ENCODE assay signal across 8 mouse cellular contexts in the genomic region with DNA sequence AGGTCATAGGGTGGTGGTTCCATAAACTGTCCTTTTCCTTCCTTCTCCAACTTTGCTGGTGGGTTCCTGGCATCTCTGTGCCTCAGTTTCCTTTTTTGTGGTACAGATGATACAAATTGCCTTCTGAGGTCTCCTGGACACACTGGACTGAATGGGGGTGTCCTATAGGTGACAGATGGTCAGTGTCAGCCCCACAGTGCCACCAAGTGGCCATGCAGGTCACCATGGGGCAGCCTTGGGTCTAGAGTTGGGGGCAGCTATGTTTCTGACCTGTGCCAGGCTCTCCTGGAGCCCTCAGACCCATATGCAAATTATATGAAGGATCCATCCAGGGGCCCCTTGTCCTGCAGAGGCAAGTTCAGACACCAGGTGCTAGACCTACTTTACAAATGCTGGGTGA. TPM values are rescaled to one million over a fixed set of nuclear protein-coding genes. Genes with fewer than 3 reads are reported as not detected.
DNase-seq lines count a peak whose midpoint lies in the region; ATAC-seq and TF ChIP-seq lines count a peak whose summit lies in the region.

No protein-coding gene starts in this region.

- H3K27me3 ChIP-seq in liver, embryonic 14.5 days (ENCODE audit: control insufficient read depth, insufficient read depth, low read length) = no peaks in the 10 kb centered on the region

- no peaks in the 10 kb centered on the region for H3K36me3 ChIP-seq in liver, embryonic 14.5 days (replicated peaks; ENCODE audit: control insufficient read depth, insufficient read depth, low read depth)

- no peak for ATAC-seq in liver, embryonic 14.5 days (ENCODE audit: insufficient read depth)

- H3K4me3 ChIP-seq in liver, embryonic 14.5 days (ENCODE audit: insufficient read depth in 1 of 2, low read depth in 2 of 2, low read length in 2 of 2) = no peak overlapping the region

- no peaks in the 10 kb centered on the region for H3K4me1 ChIP-seq in liver, embryonic 14.5 days (replicated peaks; ENCODE audit: control insufficient read depth in 2 of 2, insufficient read depth in 2 of 2, low read length in 1 of 2)

- TF ChIP-seq EP300 in liver, embryonic 14.5 days (IDR thresholded peaks at IDR 0.05; ENCODE audit: low read depth) = no peak

- no peak overlapping the region for H3K27ac ChIP-seq in liver, embryonic 14.5 days

- TF ChIP-seq CTCF in liver, embryonic 14.5 days (IDR thresholded peaks at IDR 0.05; ENCODE audit: low read depth) = peak; percentile 64

- no peaks in the 10 kb centered on the region for H3K9me3 ChIP-seq in liver, embryonic 14.5 days (ENCODE audit: control insufficient read depth, low read length)

- H3K4me2 ChIP-seq in liver, embryonic 14.5 days (ENCODE audit: low read depth) = no peak overlapping the region

- DNase-seq in cerebellum, postnatal 10 days = peak; percentile 49 to 62
- DNase-seq in cerebellum, adult 11 months = no peak
- peak; percentile 30 for DNase-seq in ovary, postnatal 14 days (ENCODE audit: low spot score)
- no peak for DNase-seq in ovary, adult 18-20 months (ENCODE audit: low spot score)
- peak; percentile 46 for DNase-seq in gastrocnemius, postnatal 25 days
- no peak for DNase-seq in liver, embryonic 14.5 days (ENCODE audit: low read depth in 3 of 3, low spot score in 3 of 3)
- DNase-seq in layer of hippocampus, adult 11-12 months (ENCODE audit: low spot score) = no peak
- DNase-seq in right cerebral cortex, adult 2 months (ENCODE audit: low spot score in 2 of 2) = no peak

- H3K9ac ChIP-seq in liver, embryonic 14.5 days (replicated peaks) = no peak overlapping the region

RNA-seq across cellular contexts. Expression of a gene that starts 50.8 kb away (rescaled TPM):
- not detected for total RNA-seq in gastrocnemius, postnatal 25 days (2021)
- not detected in 2 replicates for polyA plus RNA-seq in liver, embryonic 14.5 days (2012; rRNA removed)
- not detected in 2 replicates for polyA plus RNA-seq in liver, embryonic 14.5 days (2014; fragmentation: Nextera tagmentation; extraction: Ambion mirVana)

Comparison
In these comparisons a context has a peak if more than half of its experiments do, and no peak if none do; other contexts are left out.
1. DNase-seq: peak in cerebellum, postnatal 10 days (2 of 2), ovary, postnatal 14 days (single experiment) and gastrocnemius, postnatal 25 days (single experiment); none in cerebellum, adult 11 months (single experiment), ovary, adult 18-20 months (single experiment), liver, embryonic 14.5 days (0 of 3), layer of hippocampus, adult 11-12 months (single experiment) and right cerebral cortex, adult 2 months (0 of 2).